Mouse (Mus musculus): ENCODE measurements around the gene Selenoi. TPM values are rescaled to one million over a fixed set of nuclear protein-coding genes. Genes with fewer than 3 reads are reported as not detected.
"Not testable (repeated sequence)": the region's sequence is repeated elsewhere in the genome, so short reads cannot be mapped to it uniquely, and the experiment has no call there.

Selenoi gene
- total RNA-seq (2021) = 10 to 100 TPM; 41.7 to 45.7 TPM

DNA sequence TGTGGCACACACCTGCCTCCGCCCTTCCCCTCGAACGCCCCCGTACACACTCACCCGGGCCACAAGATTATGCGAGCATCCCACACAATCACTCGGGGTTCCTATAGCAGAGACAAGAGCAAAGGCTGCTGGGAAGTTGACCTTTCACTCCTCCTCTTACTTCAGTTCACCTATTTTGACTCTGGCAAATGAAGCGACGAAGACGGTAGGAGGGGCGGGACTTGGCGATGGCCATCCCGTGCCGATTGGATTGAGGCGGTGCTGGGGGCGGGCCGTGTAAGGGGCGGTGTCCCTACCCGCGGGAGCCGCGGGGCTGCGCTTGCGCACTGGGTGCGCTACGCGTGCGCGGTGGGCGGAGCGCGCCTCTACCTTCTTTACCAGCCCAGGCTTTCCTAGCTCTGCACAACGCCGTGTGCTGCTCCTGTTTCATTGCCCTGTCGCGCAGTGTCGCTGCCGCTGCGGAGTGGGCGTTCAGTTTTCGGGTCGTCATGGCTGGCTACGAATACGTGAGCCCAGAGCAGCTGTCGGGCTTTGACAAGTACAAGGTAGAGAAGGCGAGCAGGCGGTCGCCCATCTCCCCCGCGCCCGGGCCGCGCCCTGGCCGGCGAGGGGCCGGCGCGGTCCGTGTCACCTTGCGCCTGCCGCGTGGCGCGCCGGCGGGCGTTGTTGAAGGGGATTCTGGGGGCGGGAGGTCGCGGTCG is at the start of gene Selenoi:
Gene Selenoi (plus strand): TSS at position 311 of the 701 bp plus-strand sequence.
- peak; percentile 99 for DNase-seq

DNA sequence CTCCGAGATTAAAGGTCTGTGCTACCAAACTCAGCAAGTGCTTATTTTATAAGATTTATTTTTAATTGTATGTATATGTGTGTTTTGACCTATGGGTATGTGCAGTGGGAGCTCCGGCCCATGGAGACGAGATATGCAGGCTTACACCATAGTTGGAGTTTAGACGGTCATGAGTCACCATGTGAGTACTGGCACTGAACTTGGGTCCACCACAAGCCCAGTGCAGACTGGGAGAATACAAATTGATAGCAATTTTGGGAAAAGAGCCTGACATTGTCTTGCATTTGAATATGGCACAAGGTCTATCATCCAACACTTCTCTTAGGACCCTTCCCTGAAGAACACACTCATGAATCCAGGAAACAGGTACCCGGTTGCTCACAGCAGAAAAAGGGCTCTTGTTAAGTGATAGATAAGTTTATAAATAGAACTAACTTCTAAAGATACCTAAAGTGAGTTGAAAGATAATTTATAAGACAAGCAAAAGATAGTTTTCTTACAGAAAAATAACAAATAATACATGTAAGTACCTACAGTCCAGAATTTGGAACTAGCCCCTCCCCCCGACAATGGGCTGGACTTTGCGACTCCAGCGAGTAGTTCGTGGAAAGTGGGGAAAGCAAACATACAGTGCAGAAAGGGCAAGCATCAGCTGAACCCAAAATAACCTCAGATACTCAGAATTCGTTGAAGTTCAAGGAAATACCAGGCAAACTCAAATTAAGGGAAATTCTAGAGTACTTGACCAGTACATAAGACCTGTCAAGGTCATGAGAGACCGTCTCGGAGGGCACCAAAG is 44.5 kb upstream of the Selenoi start:
- no peak for DNase-seq

DNA sequence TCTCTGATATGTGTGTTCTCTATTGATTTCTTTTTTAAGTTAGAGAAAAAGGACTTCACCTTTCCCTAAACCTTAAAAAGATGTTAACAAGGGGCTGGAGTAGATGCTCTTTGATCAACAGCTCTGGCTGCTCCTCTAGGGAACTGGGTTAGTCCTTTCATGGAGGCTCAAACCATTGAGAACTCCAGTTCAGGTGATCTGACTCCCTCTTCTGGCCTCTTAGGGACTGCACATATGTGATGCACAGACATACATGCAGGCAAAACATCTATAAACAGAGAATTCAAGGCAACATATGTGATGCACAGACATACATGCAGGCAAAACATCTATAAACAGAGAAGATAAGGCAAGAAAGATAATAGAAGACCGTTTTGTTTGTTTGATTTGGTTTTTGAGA is 39.9 kb upstream of the Selenoi start:
- no peak for DNase-seq

DNA sequence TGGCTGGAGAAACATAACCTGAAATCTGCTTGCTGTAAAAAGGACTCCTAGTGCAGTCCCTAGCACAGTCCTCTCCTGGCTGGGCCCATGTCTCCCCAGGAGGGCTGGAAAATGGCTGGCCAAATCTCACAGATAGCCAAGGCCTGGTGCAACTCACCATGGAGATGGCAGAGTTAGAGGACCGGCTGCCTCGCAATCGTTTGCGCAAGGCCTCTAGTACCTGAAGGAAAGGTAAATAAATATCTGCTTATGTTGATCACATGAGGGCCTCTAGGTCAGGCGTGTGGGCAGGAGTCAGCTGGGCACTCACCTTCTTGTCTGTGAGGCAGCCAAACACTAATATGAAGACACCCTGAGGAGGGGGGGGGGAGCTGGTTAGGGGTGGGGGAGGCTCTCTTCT is 37.0 kb upstream of the Selenoi start:
- no peak for DNase-seq

DNA sequence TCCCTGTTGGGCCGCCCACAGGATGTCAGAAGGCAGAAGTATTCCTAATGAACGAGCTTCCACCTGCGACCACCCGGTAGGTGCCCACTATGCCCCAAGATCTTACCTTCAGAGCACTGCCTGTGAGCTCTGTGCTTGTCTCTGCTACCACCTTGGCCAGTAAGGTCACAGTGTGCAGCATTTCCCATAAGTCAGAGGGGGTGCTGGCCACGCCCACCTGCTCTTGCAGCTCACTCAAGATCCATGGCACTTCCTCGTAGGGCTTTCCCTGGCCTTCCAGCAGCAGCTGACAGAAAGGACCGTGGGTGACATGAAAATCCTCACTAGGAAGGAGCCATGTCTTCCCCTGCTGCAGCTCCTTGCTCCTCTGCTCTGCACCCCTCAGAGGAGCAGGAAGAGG is 34.1 kb upstream of the Selenoi start:
- DNase-seq = no peak

DNA sequence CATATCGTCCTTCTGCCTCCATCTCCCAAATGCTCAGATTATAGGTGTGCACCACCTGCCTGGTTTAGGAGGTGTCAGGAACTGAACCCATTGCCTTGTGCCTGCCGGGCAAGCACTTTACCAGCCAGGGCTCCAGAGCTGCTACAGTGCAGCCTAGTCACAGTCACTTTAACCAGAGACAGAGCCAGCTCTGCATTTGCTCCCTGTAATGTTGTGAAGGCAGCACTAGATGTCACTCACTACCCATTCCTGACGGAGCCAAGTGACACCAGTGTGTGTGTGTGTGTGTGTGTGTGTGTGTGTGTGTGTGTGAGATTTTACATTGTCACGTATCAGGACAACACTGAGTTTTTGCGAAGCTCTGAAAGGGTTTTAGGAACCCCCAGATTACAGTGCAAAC is 30.9 kb upstream of the Selenoi start:
- peak; percentile 22 to 31 for DNase-seq

DNA sequence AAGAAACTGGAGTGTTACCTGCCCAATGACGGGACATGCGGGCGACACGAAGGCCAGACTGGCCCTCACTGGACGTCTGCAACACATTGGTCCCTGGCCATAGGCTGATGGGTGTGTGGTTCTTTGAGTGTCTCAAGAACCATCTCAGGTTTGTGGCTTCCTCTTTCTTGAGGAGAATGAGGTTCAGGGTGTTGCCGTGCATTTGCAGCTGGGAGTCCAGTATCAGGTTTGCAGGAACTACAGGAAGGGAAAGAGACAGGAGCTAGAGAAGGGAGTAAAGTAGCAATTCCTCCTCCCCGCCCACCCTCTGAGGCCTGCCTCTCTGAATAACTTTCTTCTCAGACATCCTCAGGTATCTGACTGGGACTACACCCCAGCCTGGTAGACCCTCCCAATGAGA is 30.2 kb upstream of the Selenoi start:
- no peak for DNase-seq

DNA sequence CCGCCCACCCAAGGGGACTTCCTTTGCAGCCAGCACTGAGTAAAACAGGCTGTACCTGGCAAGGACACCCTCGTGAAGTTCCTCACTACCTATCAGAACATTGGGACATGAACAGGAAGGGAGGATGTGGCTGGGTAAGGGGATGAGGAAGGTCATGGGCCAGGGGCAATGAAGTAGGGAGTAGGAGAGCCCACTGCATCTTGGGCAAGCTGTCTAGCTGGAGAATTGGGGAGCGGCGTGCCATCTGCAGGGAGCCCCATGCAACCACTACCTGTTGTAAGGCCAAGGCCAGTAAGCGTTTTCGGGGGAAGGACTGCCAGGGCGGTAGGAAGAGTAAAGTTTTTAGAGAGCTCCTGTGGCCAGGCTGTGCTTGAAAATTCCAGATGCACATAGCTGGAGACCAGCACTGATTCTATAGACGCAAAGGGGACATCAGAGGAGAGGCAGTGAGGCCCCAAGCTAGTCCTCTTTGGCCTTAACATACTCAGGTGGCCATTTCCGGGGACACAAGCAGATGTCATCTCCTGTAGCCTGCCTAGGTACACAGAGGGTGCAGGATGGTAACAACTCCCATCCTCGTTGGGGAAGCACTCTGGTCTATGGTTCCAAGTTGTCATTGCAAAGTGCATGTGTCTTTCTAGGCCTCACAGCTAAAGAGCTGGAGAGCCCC is 29.0 kb upstream of the Selenoi start:
- no peak for DNase-seq

DNA sequence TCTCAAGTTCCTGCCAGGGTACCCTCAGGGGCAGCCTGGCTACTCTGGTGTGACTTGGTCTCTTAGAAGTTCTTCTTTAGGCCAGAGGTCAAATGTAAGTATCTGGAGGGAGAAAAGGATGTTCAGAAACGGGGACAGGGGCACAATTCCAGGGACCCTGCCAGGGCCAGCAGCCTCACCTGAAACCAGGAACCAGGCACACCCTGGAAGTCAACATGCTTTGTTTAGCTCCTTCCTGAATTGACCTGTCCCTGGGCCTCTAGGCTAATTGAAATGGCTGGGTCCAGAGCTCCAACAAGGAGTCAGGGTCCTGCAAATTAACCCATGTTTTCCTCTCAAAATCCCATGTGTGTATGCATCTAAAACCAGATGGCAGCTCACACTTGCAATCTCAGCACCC is 27.9 kb upstream of the Selenoi start:
- DNase-seq = no peak

DNA sequence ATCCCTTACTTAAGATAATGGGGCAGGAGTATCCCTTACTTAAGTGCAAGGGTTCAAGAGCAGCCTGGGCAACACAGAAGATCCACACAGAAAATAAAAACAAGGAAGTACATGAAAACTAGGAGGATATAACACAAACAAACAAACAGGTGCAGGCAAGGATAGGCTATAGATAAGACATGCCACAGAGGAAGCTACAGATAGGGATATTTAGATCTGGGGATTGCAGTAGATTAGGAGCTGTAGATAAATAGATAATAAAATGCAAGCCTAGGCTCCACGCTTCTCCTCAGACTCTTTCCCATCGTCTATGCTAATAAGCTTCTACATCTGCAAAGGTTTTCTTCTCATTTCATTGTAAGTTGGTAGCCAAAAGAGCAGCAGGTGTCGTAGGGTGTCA is 27.3 kb upstream of the Selenoi start:
- no peak for DNase-seq

DNA sequence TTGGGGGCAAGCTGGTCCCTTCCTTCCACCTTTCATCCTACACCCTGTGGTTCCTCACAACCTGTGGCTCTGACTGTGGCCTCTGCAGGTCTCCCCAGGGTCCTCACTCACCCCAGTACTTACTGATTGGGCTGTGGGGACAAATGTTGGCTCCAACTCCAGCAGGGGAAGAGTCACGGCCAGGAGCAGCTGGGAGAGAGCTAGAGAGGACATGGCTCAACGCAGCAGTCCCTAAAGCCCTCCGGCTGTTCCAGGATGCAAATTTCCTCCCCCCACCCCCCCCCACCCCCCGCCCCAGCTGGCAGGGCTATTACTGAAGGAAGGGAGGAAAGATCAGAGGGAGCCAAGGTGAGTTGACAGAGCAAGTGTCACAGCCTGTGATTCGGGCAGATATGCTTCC is 26.9 kb upstream of the Selenoi start, which contains the start of gene Adgrf3:
Gene Adgrf3 (minus strand): TSS at position 230 of the 400 bp plus-strand sequence.
- no peak for DNase-seq

DNA sequence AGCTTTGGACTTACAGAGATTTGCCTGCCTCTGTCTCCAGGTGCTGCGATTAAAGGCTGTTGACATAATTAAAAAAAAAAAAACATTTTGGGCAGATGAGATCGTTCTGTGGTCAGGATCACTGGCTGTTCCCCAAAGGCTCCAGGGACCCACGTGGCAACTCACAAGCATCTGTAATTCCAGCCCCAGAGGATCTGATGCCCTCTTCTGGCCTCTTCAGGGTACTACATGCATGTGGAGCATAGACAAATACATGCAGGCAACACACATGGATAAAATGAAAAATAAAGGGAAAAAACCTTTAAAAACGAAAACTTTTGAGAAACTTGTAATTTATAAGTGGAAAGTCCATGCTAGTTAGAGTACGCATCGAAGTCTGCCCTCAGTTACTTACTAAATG is 25.1 kb upstream of the Selenoi start:
- no peak for DNase-seq

DNA sequence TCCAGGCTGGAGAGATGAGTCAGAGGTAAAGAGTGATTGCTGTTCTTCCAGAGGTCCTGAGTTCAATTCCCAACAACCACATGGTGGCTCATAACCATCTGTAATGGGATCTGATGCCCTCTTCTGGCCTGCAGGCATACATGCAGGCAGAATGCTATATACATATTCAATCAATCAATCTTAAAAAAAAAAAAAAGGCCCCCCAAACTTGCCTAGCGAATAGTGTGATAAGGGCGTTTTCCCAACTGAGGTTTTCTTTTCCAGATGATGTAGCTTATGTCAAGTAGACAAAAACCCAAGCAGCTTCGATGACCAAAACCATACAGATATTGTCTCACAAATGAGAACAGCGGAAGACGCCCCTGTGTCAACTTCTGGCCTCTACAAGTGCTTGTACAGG is 21.6 kb upstream of the Selenoi start:
- not testable (repeated sequence) for DNase-seq

DNA sequence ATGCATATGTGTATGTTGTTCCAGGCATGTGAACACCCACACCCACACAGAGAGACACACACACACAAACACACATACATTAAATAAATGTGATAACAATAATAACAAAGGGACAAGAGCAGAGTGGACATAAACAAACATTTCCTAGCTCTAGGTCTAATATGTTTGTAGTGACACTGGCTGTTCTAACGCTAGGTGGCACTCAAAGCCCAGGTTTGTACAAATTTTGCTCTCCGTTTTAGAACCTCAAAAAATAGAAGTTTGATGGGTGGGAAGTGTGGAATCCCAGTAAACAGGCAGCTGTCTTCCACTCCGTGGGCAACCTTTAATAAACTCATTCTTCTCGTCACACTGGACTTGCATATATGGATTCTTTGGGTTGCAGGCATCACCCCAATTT is 17.5 kb upstream of the Selenoi start:
- DNase-seq = peak; percentile 41 to 45

DNA sequence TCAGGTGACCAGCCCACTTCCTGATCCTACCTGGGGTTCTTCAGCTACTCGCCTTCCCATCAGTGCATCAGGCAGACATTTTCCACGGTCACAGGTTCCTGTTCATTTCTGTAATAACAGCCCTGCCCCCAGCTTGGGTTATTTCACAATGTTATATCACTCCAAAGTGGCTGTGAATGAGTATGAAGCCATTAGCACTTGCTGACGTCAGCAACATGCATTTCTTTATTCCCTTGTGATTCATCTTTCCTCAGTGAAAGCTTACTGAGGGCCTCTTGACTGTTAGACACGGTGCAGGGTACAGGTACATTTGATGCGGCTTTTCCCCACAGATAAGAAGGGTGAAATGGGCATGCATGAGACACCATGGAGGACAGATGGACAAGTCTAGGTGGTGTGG is 16.4 kb upstream of the Selenoi start:
- DNase-seq = no peak

DNA sequence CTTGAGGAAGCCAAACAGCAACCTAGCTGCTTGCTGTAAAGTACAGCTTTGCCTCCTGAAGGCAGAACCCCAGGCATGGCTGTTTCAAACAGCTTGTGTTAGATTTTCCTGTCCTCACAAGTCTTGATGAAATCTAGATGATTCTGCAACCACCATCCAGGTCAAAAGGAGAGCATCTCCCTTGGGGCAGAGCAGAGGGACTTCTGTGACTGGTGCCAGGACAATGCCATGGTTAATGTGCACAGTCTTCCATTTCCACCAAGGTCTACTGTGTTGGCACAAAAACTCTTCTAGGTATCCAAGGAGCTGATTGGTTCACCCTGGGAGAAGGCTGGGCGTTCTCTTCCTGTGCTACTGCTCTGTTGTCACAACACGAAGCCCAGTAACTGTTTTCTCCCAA is 12.7 kb upstream of the Selenoi start:
- DNase-seq = no peak

DNA sequence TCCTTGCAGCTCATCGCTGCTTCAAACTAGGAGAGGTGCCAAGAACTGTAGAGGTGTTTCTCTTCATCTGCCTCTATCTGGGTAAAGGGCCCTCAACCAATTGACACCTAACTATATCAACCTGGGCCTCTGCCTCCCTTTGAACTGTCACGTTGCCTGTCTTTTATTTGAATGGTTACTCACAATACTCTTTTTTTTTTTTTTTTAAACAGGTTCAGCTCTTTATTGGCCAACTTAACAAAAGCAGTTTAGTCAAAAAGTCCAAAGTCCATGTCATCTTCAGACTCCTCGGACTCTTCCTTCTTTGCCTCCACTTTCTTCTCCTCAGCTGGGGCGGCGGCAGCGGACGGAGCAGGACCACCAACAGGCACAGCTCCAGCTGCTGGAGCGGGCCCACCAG is 11.7 kb upstream of the Selenoi start:
- DNase-seq = no peak

DNA sequence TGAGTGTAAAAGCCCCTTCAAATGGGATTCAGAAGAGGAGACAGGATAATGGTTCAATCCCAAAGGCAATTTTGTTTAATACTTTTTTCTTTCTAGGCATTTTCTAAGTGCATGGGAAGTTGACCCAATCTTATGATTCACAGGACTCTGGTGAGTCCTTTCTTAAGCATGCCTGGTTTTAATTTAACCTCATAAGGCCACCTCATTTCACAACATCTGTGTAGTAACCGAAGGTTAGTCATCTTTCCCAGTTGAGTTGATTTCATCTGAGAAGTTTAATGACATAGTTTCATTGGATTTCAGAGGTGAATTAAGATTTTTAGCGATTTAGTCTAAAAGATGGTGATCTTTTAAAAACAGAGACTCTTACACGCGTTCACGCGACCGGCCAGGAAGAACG is 9.7 kb upstream of the Selenoi start:
- DNase-seq = no peak

DNA sequence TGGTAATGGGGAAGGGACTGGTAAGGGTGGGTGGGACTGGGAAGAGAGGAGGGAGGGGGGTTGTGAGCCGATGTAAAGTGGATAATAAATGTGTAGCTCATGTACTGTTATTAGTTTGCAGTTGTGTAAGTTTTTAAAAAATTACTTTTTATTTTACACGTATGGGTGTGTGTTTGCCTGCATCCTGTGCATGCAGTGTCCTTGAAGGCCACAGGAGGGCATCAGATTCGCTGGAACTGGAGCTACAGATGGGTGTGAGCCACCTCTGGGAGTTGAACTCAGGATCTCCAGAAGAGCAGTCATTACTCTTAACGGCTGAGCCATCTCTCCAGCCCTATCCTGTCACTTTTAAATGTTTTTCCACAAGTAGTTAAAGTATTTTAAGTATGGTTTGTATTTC is 1.5 kb upstream of the Selenoi start:
- DNase-seq = no peak

DNA sequence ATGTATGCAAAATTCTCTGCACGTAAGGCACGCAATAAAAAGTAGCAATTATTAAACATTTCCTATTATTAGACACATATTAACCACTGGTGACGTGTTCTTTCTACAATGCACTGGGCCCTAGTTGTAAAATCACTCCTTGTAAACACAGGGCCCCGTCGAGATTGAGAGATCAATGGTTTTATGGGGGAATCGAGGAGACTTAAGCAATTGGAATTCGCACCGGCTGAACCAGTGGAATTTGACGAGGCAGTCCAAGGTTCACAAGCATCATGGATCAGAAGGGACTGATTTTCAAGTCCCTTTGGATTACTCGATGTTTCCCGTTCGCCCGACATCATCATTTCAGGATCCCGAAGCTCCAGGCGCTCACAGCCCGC is 500 bp upstream of the Selenoi start:
- DNase-seq = no peak

DNA sequence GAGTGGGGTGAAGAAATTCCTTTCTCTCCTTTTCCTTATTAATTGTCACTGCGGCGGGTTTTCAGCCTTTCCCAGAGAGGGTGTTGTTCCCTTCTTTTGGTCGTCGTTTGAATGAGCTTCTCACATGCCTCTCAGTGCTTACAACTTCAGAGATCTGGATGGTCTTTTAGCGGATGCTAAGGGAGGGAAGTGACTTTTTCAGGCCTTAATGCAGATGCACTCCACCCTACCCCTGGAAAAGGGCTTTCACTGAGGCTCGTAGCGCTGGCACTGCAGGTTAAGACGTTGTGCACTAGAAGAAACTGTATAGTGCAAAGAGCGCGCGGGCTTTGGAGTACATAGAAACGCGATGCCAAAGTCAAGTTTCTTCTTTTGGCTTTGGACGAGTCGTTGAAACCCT is 661 bp downstream of the Selenoi start:
- peak; percentile 4 to 9 for DNase-seq

DNA sequence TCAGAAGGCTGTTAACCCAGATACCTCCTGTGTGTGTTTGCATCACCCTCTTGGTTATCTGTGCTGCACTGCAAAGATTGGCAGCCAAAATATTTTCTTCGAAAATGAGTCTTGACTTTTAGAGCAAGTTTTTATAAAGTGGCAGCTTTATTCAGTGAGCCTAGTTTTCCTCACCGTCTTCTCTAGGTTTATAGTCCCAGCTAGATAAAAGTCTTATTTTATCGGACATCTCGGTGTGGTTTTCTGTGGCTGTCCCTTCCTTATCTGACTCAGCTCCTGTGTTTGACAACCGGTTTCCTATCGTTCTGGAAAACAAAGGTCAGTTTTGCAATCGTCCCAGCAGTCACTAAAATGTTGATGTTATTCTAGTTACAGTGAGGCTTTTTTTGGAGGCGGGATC is 1.6 kb downstream of the Selenoi start:
- no peak for DNase-seq

DNA sequence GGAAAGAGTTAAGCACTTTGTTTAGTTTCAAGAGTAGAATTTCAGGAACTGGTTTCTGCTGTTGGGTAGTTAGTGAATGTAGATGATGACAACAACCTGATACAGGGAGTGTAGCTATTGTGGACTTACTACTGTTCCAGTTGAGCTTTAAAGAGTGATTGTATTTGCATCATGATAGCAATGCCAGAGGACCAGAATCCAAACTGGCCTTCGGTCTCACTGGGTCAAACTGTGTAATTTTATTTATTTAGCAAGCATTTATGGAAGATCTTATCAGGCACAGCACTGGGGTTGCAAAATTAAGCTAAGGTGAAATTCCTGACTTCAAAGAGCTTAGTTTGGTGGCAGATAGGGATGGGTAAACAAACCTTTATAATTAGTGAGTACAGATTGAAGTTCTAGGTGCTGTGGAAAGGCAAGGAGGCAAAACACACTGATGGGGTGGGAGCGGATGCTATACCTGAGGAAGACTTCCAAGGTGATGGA is 3.3 kb downstream of the Selenoi start:
- no peak for DNase-seq

Measured in layer of hippocampus, postnatal 36 days (tissue).